Mouse (Mus musculus): Measurements from ENCODE around the gene Myh10. TPM values are rescaled to one million over a fixed set of nuclear protein-coding genes. Genes with fewer than 3 reads are reported as not detected.

Gene Myh10
- polyA plus RNA-seq, 2 experiments: 14.9 to 28.4 TPM

- ATAC-seq (ENCODE audit: insufficient read depth) (no peak), DNase-seq (ENCODE audit: low read depth in 3 of 3, low spot score in 3 of 3) (no peak)
- WGBS (ENCODE audit: insufficient replicate concordance): 76% methylated on average over 2 of the region's 2 CpGs
- Histone ChIP-seq H3K36me3 (replicated peaks; ENCODE audit: control insufficient read depth, insufficient read depth, low read depth) (peaks cover 12% of the 10 kb centered on the region), H3K4me3 (ENCODE audit: insufficient read depth in 1 of 2, low read depth in 2 of 2, low read length in 2 of 2) (no peak overlapping the region), H3K27me3 (ENCODE audit: control insufficient read depth, insufficient read depth, low read length) (no peaks in the 10 kb centered on the region), H3K4me2 (ENCODE audit: low read depth) (no peak overlapping the region), H3K27ac (no peak overlapping the region), H3K9me3 (ENCODE audit: control insufficient read depth, low read length) (no peaks in the 10 kb centered on the region; the same call in 1 of the 2 replicates), H3K4me1 (replicated peaks; ENCODE audit: control insufficient read depth in 2 of 2, insufficient read depth in 2 of 2, low read length in 1 of 2) (0 out of 4 replicates have a peak, but pooled peaks cover 0 to 5% of the 10 kb centered on the region in 2 experiments), H3K9ac (replicated peaks) (no peak overlapping the region)
- TF ChIP-seq CTCF (IDR thresholded peaks at IDR 0.05; ENCODE audit: low read depth): no peak
- TF ChIP-seq EP300 (IDR thresholded peaks at IDR 0.05; ENCODE audit: low read depth): no peak
These were observed 13.5 kb downstream of the Myh10 start for GRCm38 (mm10) chr11:68704847-68705246.

- DNase-seq (ENCODE audit: low read depth in 3 of 3, low spot score in 3 of 3) (peak in 1 of 3 experiments; percentile 29), ATAC-seq (ENCODE audit: insufficient read depth) (no peak)
- Histone ChIP-seq H3K27ac (no peak overlapping the region), H3K4me3 (ENCODE audit: insufficient read depth in 1 of 2, low read depth in 2 of 2, low read length in 2 of 2) (no peak overlapping the region), H3K4me2 (ENCODE audit: low read depth) (no peak overlapping the region), H3K27me3 (ENCODE audit: control insufficient read depth, insufficient read depth, low read length) (no peaks in the 10 kb centered on the region), H3K9me3 (ENCODE audit: control insufficient read depth, low read length) (no peaks in the 10 kb centered on the region), H3K9ac (replicated peaks) (no peak overlapping the region), H3K4me1 (replicated peaks; ENCODE audit: control insufficient read depth in 2 of 2, insufficient read depth in 2 of 2, low read length in 1 of 2) (0 out of 4 replicates have a peak, but pooled peaks cover 0 to 5% of the 10 kb centered on the region in 2 experiments), H3K36me3 (replicated peaks; ENCODE audit: control insufficient read depth, insufficient read depth, low read depth) (peaks cover 4% of the 10 kb centered on the region)
- TF ChIP-seq CTCF (IDR thresholded peaks at IDR 0.05; ENCODE audit: low read depth): no peak
- no peak for TF ChIP-seq EP300 (IDR thresholded peaks at IDR 0.05; ENCODE audit: low read depth)
- WGBS (ENCODE audit: insufficient replicate concordance): 45% methylated on average over 9 of the region's 9 CpGs
These were observed 15.4 kb downstream of the Myh10 start for GRCm38 (mm10) chr11:68706524-68707429.

- H3K4me1 ChIP-seq (replicated peaks; ENCODE audit: control insufficient read depth in 2 of 2, insufficient read depth in 2 of 2, low read length in 1 of 2): 0 out of 4 replicates have a peak, but pooled peaks cover 0 to 1% of the 10 kb centered on the region in 2 experiments
- H3K36me3 ChIP-seq (replicated peaks; ENCODE audit: control insufficient read depth, insufficient read depth, low read depth): peaks cover 4% of the 10 kb centered on the region; the same call in 1 of the 2 replicates
- H3K9me3 ChIP-seq (ENCODE audit: control insufficient read depth, low read length): no peaks in the 10 kb centered on the region
- no peak overlapping the region for H3K4me2 ChIP-seq (ENCODE audit: low read depth)
- DNase-seq (ENCODE audit: low read depth in 3 of 3, low spot score in 3 of 3) (no peak), ATAC-seq (ENCODE audit: insufficient read depth) (no peak)
- no peak overlapping the region for H3K4me3 ChIP-seq (ENCODE audit: insufficient read depth in 1 of 2, low read depth in 2 of 2, low read length in 2 of 2)
- WGBS (ENCODE audit: insufficient replicate concordance): 60% methylated on average over 5 of the region's 5 CpGs
- H3K27me3 ChIP-seq (ENCODE audit: control insufficient read depth, insufficient read depth, low read length): no peaks in the 10 kb centered on the region
- no peak overlapping the region for H3K27ac ChIP-seq
- no peak overlapping the region for H3K9ac ChIP-seq (replicated peaks)
- TF ChIP-seq EP300 (IDR thresholded peaks at IDR 0.05; ENCODE audit: low read depth): no peak
- no peak for TF ChIP-seq CTCF (IDR thresholded peaks at IDR 0.05; ENCODE audit: low read depth)
These were observed 16.7 kb downstream of the Myh10 start for GRCm38 (mm10) chr11:68707881-68708582.

GRCm38 (mm10) chr11:68716167-68716566 lies 24.8 kb downstream of the Myh10 start:
- Histone ChIP-seq H3K27ac (no peak overlapping the region), H3K4me3 (ENCODE audit: insufficient read depth in 1 of 2, low read depth in 2 of 2, low read length in 2 of 2) (no peak overlapping the region), H3K9me3 (ENCODE audit: control insufficient read depth, low read length) (no peaks in the 10 kb centered on the region), H3K4me2 (ENCODE audit: low read depth) (no peak overlapping the region), H3K9ac (replicated peaks) (no peak overlapping the region), H3K4me1 (replicated peaks; ENCODE audit: control insufficient read depth in 2 of 2, insufficient read depth in 2 of 2, low read length in 1 of 2) (no peaks in the 10 kb centered on the region), H3K36me3 (replicated peaks; ENCODE audit: control insufficient read depth, insufficient read depth, low read depth) (no peaks in the 10 kb centered on the region; the same call in 1 of the 2 replicates), H3K27me3 (ENCODE audit: control insufficient read depth, insufficient read depth, low read length) (no peaks in the 10 kb centered on the region)
- 93% methylated on average over 4 of the region's 4 CpGs for WGBS (ENCODE audit: insufficient replicate concordance)
- ATAC-seq (ENCODE audit: insufficient read depth): no peak
- no peak for TF ChIP-seq EP300 (IDR thresholded peaks at IDR 0.05; ENCODE audit: low read depth)
- no peak for TF ChIP-seq CTCF (IDR thresholded peaks at IDR 0.05; ENCODE audit: low read depth)
- no peak for DNase-seq (ENCODE audit: low read depth in 3 of 3, low spot score in 3 of 3)

Data from liver, embryonic 14.5 days (tissue).